Mouse (Mus musculus): ENCODE measurements around the gene Sbk2.
"Not testable (repeated sequence)": the region's sequence is repeated elsewhere in the genome, so short reads cannot be mapped to it uniquely, and the experiment has no call there.

Gene Sbk2

GRCm38 (mm10) chr7:4964272-4964671 lies at the start of gene Sbk2:
Sbk2 (minus strand) TSS chr7:4964406.
- in situ Hi-C loops (cut with MseI, MboI): no loop called here

GRCm38 (mm10) chr7:5012681-5013513 lies 48.7 kb upstream of the Sbk2 start:
- in situ Hi-C loops (cut with MseI, MboI): no loop called here

- in situ Hi-C loops (cut with MseI, MboI): no loop called here
Measured at GRCm38 (mm10) chr7:5008229-5008628, 44.0 kb upstream of the Sbk2 start.

GRCm38 (mm10) chr7:5002876-5003275 lies 38.7 kb upstream of the Sbk2 start:
- in situ Hi-C loops (cut with MseI, MboI): not testable (repeated sequence)

- in situ Hi-C loops (cut with MseI, MboI): no loop called here
Measured at GRCm38 (mm10) chr7:4999876-5000275, 35.7 kb upstream of the Sbk2 start.

- in situ Hi-C loops (cut with MseI, MboI): no loop called here
Measured at GRCm38 (mm10) chr7:4996934-4997333, 32.7 kb upstream of the Sbk2 start.

GRCm38 (mm10) chr7:4996003-4996895 lies 32.0 kb upstream of the Sbk2 start, which contains the start of gene Zfp579:
Zfp579 (minus strand) TSS chr7:4996158.
- in situ Hi-C loops (cut with MseI, MboI): no loop called here

GRCm38 (mm10) chr7:4995268-4996002 lies 31.2 kb upstream of the Sbk2 start:
- in situ Hi-C loops (cut with MseI, MboI): no loop called here

- in situ Hi-C loops (cut with MseI, MboI): no loop called here
Measured at GRCm38 (mm10) chr7:4993999-4994788, 30.0 kb upstream of the Sbk2 start.

- in situ Hi-C loops (cut with MseI, MboI): no loop called here
Measured at GRCm38 (mm10) chr7:4993347-4993998, 29.3 kb upstream of the Sbk2 start.

GRCm38 (mm10) chr7:4988250-4988649 lies 24.0 kb upstream of the Sbk2 start:
- in situ Hi-C loops (cut with MseI, MboI): no loop called here

GRCm38 (mm10) chr7:4976832-4977231 lies 12.6 kb upstream of the Sbk2 start:
- in situ Hi-C loops (cut with MseI, MboI): no loop called here

GRCm38 (mm10) chr7:4975455-4975854 lies 11.2 kb upstream of the Sbk2 start:
- in situ Hi-C loops (cut with MseI, MboI): no loop called here

- in situ Hi-C loops (cut with MseI, MboI): no loop called here
Measured at GRCm38 (mm10) chr7:4972321-4973047, 8.3 kb upstream of the Sbk2 start.

GRCm38 (mm10) chr7:4971710-4972109 lies 7.5 kb upstream of the Sbk2 start:
- in situ Hi-C loops (cut with MseI, MboI): no loop called here

GRCm38 (mm10) chr7:4971068-4971467 lies 6.9 kb upstream of the Sbk2 start, which contains the start of gene Sbk3:
Sbk3 (minus strand) TSS chr7:4971168.
- in situ Hi-C loops (cut with MseI, MboI): no loop called here

- in situ Hi-C loops (cut with MseI, MboI): no loop called here
Measured at GRCm38 (mm10) chr7:4964988-4965387, 782 bp upstream of the Sbk2 start.

- in situ Hi-C loops (cut with MseI, MboI): no loop called here
Measured at GRCm38 (mm10) chr7:4963527-4963926, 679 bp downstream of the Sbk2 start.

GRCm38 (mm10) chr7:4957361-4957760 lies 6.8 kb downstream of the Sbk2 start:
- in situ Hi-C loops (cut with MseI, MboI): no loop called here
